Comparison of ENCODE assay signal across 9 mouse cellular contexts in genomic region chr1:159163113-159163885, GRCm38 (mm10).
DNase-seq lines count a peak whose midpoint lies in the region; ATAC-seq and TF ChIP-seq lines count a peak whose summit lies in the region.
"Had no signal": no experiment of that assay in that cellular context is flagged by ENCODE, and none has a peak within 500 bp of the region (broad histone marks: within the 10 kb centered on the region; RNA-seq: fewer than 3 reads in every experiment).

No protein-coding gene starts in this region.

- TF ChIP-seq POLR2A in kidney, adult 2 months (IDR thresholded peaks at IDR 0.05; ENCODE audit: low read depth, low read length) = no peak

- DNase-seq in kidney, adult 2 months = no peak
- DNase-seq in embryonic facial prominence, embryonic 10.5 days (ENCODE audit: low spot score) = peak; percentile 57
- peak; percentile 91 for DNase-seq in lung, embryonic 14.5 days
- no peak for DNase-seq in thymus, postnatal 25 days
- DNase-seq in thymus, postnatal 0 days (ENCODE audit: low spot score) = no peak

- no peak overlapping the region for H3K4me3 ChIP-seq in kidney, embryonic 16.5 days (ENCODE audit: low read length)
- no peak overlapping the region for H3K4me3 ChIP-seq in kidney, adult 2 months (ENCODE audit: insufficient read depth, low read depth, low read length)
- H3K4me3 ChIP-seq in embryonic facial prominence, embryonic 10.5 days = no peak overlapping the region
- no peak overlapping the region for H3K4me3 ChIP-seq in heart, embryonic 13.5 days
- H3K4me3 ChIP-seq in lung, embryonic 14.5 days (ENCODE audit: low read depth, low read length) = no peak overlapping the region

- H3K27me3 ChIP-seq in kidney, embryonic 16.5 days (ENCODE audit: insufficient read depth, low read length) = no peaks in the 10 kb centered on the region
- H3K27me3 ChIP-seq in kidney, adult 2 months (replicated peaks; ENCODE audit: control insufficient read depth, insufficient read depth, low read length) = no peaks in the 10 kb centered on the region
- H3K27me3 ChIP-seq in embryonic facial prominence, embryonic 10.5 days (replicated peaks; ENCODE audit: low read depth, poor library complexity, severe bottlenecking) = no peaks in the 10 kb centered on the region
- no peaks in the 10 kb centered on the region for H3K27me3 ChIP-seq in heart, embryonic 13.5 days (replicated peaks)
- H3K27me3 ChIP-seq in lung, embryonic 14.5 days (ENCODE audit: insufficient read depth, low read length) = no peaks in the 10 kb centered on the region

- H3K4me2 ChIP-seq in kidney, embryonic 16.5 days (replicated peaks; ENCODE audit: low read depth, low read length) = no peak overlapping the region
- H3K4me2 ChIP-seq in heart, embryonic 13.5 days = peak overlapping the region; percentile 2; the same call in 1 of the 2 replicates
- H3K4me2 ChIP-seq in lung, embryonic 14.5 days = 0 out of 2 replicates have a peak overlapping the region, but pooled peaks have one; percentile 1

- H3K9me3 ChIP-seq in kidney, embryonic 16.5 days (ENCODE audit: low read length) = no peaks in the 10 kb centered on the region
- no peaks in the 10 kb centered on the region for H3K9me3 ChIP-seq in embryonic facial prominence, embryonic 10.5 days
- H3K9me3 ChIP-seq in heart, embryonic 13.5 days = no peaks in the 10 kb centered on the region
- H3K9me3 ChIP-seq in lung, embryonic 14.5 days (ENCODE audit: low read depth, low read length) = no peaks in the 10 kb centered on the region
- H3K9me3 ChIP-seq: G1E had no signal

- no peaks in the 10 kb centered on the region for H3K36me3 ChIP-seq in kidney, embryonic 16.5 days (ENCODE audit: insufficient read depth, low read length)
- no peaks in the 10 kb centered on the region for H3K36me3 ChIP-seq in kidney, adult 2 months (ENCODE audit: control insufficient read depth, insufficient read depth, low read length)
- H3K36me3 ChIP-seq in embryonic facial prominence, embryonic 10.5 days (replicated peaks) = no peaks in the 10 kb centered on the region
- H3K36me3 ChIP-seq in heart, embryonic 13.5 days = no peaks in the 10 kb centered on the region
- no peaks in the 10 kb centered on the region for H3K36me3 ChIP-seq in lung, embryonic 14.5 days (ENCODE audit: insufficient read depth)
- H3K36me3 ChIP-seq: G1E had no signal

- H3K4me1 ChIP-seq in kidney, embryonic 16.5 days (ENCODE audit: insufficient read depth, low read length) = no peaks in the 10 kb centered on the region
- H3K4me1 ChIP-seq in kidney, adult 2 months (ENCODE audit: control insufficient read depth, insufficient read depth, low read length) = no peaks in the 10 kb centered on the region
- H3K4me1 ChIP-seq in embryonic facial prominence, embryonic 10.5 days = peaks cover 9% of the 10 kb centered on the region
- H3K4me1 ChIP-seq in heart, embryonic 13.5 days = peaks cover 11% of the 10 kb centered on the region; the same call in 1 of the 2 replicates
- peaks cover 3% of the 10 kb centered on the region for H3K4me1 ChIP-seq in lung, embryonic 14.5 days (ENCODE audit: insufficient read depth)

- TF ChIP-seq CTCF in kidney, adult 2 months (conservative IDR thresholded peaks at IDR 0.05; ENCODE audit: insufficient read depth, insufficient read length, low read depth, low read length) = no peak
- TF ChIP-seq CTCF in lung, embryonic 14.5 days (IDR thresholded peaks at IDR 0.05; ENCODE audit: low read depth) = no peak

- 30% methylated on average over 4 of the region's 4 CpGs for WGBS in kidney, embryonic 16.5 days
- 35% methylated on average over 4 of the region's 4 CpGs for WGBS in kidney, adult 2 months
- WGBS in embryonic facial prominence, embryonic 10.5 days = 19% methylated on average over 4 of the region's 4 CpGs
- WGBS in heart, embryonic 13.5 days = 18% methylated on average over 4 of the region's 4 CpGs
- WGBS in lung, embryonic 14.5 days = 14% methylated on average over 4 of the region's 4 CpGs

- no peak overlapping the region for H3K27ac ChIP-seq in kidney, embryonic 16.5 days (ENCODE audit: low read length)
- no peak overlapping the region for H3K27ac ChIP-seq in kidney, adult 2 months (ENCODE audit: insufficient read depth, low read depth, low read length)
- H3K27ac ChIP-seq in embryonic facial prominence, embryonic 10.5 days (replicated peaks) = peak overlapping the region; percentile 35; the same call in 1 of the 2 replicates
- H3K27ac ChIP-seq in heart, embryonic 13.5 days (replicated peaks) = peak overlapping the region; percentile 48
- peak overlapping the region; percentile 75 for H3K27ac ChIP-seq in lung, embryonic 14.5 days (ENCODE audit: low read depth)

- ATAC-seq in kidney, embryonic 16.5 days (ENCODE audit: low FRiP score, low TSS enrichment) = peak; percentile 57
- peak; percentile 46 for ATAC-seq in heart, embryonic 13.5 days (ENCODE audit: extremely low read depth, insufficient number of reproducible peaks, low FRiP score, low TSS enrichment)
- peak; percentile 98 for ATAC-seq in lung, embryonic 14.5 days (ENCODE audit: insufficient read depth)
- no peak for ATAC-seq in cerebellum, adult (ENCODE audit: insufficient number of reproducible peaks, low FRiP score, low TSS enrichment)

- H3K9ac ChIP-seq in kidney, embryonic 16.5 days (replicated peaks; ENCODE audit: low read length) = no peak overlapping the region
- H3K9ac ChIP-seq in heart, embryonic 13.5 days = no peak overlapping the region
- H3K9ac ChIP-seq in lung, embryonic 14.5 days = no peak overlapping the region

Comparison
In these comparisons a context has a peak if more than half of its experiments do, and no peak if none do; other contexts are left out.
1. H3K27ac ChIP-seq: peak in embryonic facial prominence, embryonic 10.5 days (single experiment), heart, embryonic 13.5 days (single experiment) and lung, embryonic 14.5 days (single experiment); none in kidney, embryonic 16.5 days (single experiment) and kidney, adult 2 months (single experiment).
2. DNase-seq: peak in embryonic facial prominence, embryonic 10.5 days (single experiment) and lung, embryonic 14.5 days (single experiment); none in kidney, adult 2 months (single experiment), thymus, postnatal 25 days (single experiment) and thymus, postnatal 0 days (single experiment).